Mouse (Mus musculus): Measurements from ENCODE around the gene Acot1.
"Not testable (repeated sequence)": the region's sequence is repeated elsewhere in the genome, so short reads cannot be mapped to it uniquely, and the experiment has no call there.

Acot1 gene

DNA sequence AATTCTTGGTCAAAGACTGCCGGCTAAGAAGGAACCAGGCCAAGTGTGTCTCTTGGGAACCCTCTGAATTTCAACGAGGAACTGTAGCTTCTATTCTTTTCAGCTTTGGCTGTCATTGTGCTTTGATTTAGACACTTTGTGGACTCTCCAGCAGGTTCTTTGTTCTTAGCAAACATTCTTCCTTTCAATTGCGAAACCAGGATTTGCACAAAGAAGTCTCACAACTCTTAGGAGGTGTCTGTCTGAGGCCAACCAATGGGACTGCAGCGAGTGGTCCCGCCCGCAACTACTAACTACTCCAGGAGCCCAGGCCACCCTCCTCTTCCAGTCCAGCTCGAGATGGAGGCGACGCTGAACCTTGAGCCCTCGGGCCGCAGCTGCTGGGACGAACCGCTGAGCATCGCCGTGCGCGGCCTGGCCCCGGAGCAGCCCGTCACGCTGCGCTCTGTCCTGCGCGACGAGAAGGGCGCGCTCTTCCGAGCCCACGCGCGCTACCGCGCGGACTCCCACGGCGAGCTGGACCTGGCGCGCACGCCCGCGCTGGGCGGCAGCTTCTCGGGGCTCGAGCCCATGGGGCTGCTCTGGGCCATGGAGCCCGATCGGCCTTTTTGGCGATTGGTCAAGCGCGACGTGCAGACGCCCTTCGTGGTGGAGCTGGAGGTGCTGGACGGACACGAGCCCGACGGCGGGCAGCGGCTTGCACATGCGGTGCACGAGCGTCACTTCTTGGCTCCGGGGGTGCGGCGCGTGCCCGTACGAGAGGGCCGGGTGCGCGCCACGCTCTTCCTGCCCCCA lies at the start of gene Acot1:
Acot1 (plus strand) TSS at position 320 of the 795 bp plus-strand sequence.
- DNase-seq (ENCODE audit: extremely low spot score) = peak; percentile 72

DNA sequence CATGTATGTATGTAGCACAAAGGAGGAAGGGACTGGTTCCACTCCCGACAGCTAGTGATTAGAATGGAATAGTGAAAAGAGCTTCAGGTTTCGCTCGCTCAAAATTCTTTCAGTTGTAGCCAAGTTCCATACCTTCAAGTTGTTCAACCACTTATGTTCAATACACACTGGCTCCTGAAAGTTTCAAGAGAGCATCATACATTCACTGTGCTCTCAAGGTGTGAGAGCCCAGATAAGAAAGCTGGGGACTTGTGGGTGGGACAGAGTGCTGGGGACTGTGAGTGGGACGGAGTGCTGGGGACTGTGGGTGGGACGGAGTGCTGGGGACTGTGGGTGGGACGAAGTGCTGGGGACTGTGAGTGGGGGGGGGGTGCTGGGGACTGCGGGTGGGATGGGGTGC lies 44.1 kb upstream of the Acot1 start:
- no peak for DNase-seq (ENCODE audit: extremely low spot score)

DNA sequence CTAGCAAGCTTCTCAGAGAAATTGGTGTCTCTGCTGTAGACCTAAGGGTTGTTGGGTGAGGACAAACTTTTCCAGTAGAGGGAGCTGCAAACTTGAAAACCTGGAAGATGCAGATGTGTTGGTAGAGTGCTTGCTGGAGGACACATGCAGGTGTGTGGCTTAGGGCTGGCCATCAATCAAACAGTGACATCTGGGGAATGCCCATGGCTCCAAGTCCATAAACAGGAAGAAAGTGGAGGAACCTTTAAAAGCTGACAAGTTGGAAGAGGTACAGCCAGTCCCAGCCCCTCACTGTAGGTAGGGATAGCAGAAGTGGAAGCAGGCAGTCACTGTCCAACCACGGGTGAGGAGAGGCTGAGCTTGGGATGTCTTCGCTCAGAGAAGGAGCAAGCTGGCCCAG lies 37.2 kb upstream of the Acot1 start:
- peak; percentile 52 for DNase-seq (ENCODE audit: extremely low spot score)

DNA sequence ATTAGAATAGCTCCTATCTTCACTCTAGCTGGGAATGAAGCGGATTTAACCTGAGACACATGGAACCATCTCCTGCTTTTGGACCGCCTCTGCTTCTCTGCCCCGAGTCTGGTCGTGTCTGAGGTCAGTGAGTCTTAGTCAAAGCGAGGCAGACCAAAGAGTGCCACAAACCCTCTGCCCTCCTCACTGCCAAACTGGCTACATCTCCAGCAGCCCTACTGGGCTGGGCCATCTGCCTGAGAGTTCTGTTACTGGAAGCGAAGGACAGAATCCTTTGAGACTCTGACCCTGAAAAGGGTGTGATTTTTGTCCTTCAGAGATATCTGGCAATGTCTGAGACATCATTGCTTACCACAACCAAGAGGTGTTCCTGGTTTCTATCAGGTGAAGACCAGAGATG lies 30.4 kb upstream of the Acot1 start:
- no peak for DNase-seq (ENCODE audit: extremely low spot score)

DNA sequence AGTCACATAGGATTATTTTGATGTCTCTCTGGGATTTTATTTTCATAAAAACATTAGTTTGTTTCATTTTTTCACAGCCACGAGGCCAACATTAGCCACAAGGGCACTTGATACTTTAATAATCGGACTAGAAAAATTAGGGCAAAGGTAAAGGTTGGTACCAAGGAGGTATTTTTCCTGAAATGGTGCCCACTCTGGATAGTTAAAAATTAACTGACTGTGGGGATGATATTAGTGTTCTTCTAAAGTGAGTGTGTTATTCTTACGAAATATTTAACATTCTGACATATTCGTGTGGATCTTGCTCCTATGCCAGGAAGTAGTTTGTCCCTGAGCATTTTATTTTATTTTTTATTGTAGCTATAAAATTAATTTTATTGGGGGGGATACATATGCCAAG lies 27.7 kb upstream of the Acot1 start:
- DNase-seq (ENCODE audit: extremely low spot score) = no peak

DNA sequence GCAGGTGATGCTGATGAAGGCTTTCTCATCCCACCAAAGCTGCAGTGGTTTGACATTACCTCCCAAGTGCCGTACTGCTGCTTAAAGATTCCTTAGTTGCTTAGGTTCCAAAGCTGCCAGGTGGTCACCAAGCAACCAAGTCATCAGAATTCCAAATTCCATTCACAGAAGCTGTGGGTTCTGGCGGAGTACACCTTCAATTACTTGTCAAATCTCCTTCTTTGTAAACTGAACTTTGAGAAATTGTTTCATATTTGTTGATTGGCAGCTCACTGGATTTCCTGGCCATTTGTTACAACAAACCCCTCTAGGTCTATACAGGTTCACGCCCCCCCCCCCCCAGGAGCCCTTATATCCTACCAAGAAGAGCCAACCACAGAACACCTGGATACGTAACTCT lies 24.5 kb upstream of the Acot1 start, which contains the start of gene Heatr4:
Heatr4 (minus strand) TSS at position 101 of the 400 bp plus-strand sequence.
- no peak for DNase-seq (ENCODE audit: extremely low spot score)

DNA sequence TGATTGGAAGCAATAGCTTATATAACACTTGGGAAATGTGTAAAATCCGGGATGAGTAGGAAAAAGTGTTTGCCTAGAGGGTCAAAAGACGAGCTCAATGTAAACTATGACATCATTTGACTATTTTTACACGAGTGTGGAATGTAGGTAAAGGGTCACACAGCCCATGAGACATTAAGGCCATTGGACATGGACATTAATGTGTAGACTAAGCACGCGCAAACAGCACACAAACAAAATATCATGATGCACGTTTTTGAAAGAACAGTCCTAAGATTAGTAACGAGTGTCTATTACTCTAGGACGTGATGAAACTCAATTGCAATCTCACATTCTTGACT lies 22.1 kb upstream of the Acot1 start:
- DNase-seq (ENCODE audit: extremely low spot score) = no peak

DNA sequence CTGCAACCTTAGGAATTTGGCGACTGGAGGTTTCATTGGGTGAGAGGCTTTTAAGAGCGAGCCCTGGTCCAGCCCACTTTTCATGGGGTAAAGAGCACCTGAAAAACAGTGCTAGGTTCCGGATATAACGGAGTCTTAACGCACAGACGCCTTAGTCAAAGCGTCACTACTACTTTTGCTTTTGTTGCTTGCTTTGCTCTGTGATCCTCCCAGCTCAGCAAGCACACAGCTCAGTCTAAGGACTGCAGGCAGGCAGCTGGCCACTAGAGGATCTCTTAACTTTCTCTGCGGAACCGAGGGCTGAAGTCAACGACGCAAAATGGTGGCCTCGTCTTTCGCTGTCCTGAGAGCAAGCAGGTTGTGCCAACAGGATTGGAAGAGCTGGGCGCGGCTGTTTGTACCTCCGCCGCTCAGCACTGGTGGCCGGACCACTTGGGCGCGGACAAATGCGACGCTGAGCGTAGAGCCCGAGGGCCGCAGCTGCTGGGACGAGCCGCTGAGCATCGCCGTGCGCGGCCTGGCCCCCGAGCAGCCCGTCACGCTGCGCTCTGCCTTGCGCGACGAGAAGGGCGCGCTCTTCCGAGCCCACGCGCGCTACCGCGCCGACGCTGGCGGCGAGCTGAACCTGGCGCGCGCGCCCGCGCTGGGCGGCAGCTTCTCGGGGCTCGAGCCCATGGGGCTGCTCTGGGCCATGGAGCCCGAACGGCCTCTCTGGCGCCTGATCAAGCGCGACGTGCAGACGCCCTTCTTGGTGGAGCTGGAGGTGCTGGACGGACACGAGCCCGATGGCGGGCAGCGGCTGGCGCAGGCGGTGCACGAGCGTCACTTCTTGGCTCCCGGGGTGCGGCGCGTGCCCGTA lies 21.5 kb upstream of the Acot1 start, which contains the start of gene Acot2:
Acot2 (plus strand) TSS at position 279 of the 859 bp plus-strand sequence.
- peak; percentile 83 for DNase-seq (ENCODE audit: extremely low spot score)

DNA sequence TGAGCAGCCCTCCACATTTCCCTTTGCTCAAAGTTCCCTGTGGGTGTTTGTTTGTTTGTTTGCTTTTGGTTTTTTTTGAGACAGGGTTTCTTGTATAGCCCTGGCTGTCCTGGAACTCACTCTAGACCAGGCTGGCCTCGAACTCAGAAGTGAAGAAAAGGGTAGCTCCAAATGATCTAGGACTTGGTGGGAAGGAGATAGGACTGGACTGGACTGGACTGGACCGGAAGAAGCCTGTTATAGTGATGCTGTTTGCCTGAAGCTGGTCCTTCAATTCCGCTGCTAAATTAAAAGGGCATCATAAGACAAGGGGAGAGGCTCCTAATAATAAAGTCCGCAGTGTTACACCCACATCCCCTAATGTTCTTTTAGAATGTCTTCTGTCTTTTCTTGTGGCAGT lies 20.8 kb upstream of the Acot1 start:
- no peak for DNase-seq (ENCODE audit: extremely low spot score)

DNA sequence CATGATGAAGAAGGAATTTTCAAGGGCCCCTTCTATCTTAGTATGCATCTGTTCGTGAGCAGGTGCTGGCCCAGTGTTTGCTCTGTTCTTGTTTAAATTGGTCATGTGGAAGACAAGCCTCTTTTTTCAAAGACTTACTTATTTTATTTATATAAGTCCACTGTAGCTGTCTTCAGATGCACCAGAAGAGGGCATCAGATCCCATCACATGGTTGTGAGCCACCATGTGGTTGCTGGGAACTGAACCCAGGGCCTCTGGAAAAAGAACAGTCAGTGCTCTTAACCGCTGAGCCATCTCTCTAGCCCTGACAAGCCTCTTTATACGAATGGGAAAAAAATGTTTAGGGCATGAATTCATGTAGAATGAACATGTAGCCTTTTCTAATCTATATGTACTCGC lies 19.9 kb upstream of the Acot1 start:
- no peak for DNase-seq (ENCODE audit: extremely low spot score)

- no peak for DNase-seq (ENCODE audit: extremely low spot score)
Observed at GRCm38 (mm10) chr12:83997221-83997620, 12.1 kb upstream of the Acot1 start.

- no peak for DNase-seq (ENCODE audit: extremely low spot score)
Observed at GRCm38 (mm10) chr12:83998341-83999107, 10.8 kb upstream of the Acot1 start.

DNA sequence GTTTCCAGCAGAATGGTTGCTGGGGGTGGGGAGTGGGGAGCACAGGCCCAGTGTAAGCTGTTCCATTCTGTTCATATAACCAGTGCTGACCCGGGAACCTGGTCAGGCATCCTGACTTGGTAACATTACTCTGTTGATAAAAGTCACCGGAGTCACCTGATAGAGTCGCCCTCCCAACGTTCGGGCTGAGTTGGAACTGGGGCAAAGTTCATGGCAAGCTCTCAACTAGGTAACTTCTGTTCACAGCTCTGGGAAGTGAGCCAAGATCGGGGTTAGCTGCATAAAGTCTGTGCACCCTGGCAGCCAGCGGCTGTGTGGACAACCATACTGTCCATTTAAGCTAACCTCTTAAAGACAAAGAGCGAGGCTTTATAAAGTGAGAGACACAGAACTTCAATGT lies 10.1 kb upstream of the Acot1 start:
- not testable (repeated sequence) for DNase-seq (ENCODE audit: extremely low spot score)

DNA sequence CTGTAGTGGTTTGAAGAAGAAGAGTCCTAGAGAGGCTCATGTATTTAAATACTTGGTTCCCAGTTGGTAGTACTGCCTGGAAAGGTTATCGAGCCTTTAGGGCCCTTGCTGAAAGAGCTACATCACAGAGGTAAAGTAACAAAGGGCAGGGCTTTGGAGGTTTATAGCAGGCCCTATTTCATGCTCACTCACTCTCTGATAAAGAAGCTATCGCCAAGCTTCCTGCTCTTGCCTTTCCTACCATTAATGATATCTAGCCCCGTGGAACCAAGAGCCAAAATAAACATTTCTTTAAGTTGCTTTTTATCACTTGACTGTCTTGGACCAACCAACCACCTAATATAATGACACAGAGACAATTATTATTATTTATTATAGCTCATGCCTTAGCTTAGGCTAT lies 8.9 kb upstream of the Acot1 start:
- no peak for DNase-seq (ENCODE audit: extremely low spot score)

GRCm38 (mm10) chr12:84003866-84004265 lies 5.4 kb upstream of the Acot1 start:
- DNase-seq (ENCODE audit: extremely low spot score) = no peak

DNA sequence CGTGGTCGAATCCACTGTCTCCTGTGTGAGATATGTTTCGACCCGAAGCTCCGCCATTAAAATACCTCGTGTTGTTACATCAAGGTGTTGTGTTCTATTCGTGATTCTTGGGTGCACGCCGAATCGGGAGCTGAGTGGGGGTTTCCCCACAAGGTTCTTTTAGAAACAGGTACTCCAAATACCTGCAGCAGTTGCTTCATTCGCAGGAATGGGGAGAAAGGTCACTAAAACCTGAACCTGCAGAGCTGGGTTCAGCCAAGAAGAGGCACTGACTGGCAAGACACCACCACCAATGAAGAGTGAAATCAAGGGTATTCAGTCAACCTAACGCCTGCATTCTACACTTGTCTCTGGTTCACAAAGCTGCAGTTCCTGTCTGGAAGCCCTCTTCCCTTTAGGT lies 1.0 kb upstream of the Acot1 start:
- no peak for DNase-seq (ENCODE audit: extremely low spot score)

DNA sequence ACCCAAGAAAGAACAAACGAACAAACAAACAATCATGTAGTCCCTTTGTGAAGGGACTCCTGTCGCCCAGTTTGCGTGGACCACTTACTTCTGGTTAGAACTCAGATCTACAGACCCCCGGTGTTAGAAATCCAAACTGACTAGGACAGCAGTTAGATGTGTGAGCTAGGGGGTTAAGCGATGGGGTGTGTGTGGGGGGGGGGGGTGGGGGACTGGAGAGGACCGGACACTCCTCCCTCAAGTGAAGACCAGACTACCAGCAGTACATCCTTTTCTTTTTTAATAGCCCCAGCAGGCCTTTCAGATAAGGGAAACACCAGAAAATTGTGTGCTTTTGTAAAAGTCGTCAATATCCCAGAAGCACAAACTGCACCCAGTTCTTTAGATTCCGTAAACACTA lies 561 bp upstream of the Acot1 start:
- DNase-seq (ENCODE audit: extremely low spot score) = no peak

GRCm38 (mm10) chr12:84010201-84010600 lies 911 bp downstream of the Acot1 start:
- DNase-seq (ENCODE audit: extremely low spot score) = no peak

GRCm38 (mm10) chr12:84011251-84012040 lies 2.2 kb downstream of the Acot1 start:
- peak; percentile 43 for DNase-seq (ENCODE audit: extremely low spot score)

DNA sequence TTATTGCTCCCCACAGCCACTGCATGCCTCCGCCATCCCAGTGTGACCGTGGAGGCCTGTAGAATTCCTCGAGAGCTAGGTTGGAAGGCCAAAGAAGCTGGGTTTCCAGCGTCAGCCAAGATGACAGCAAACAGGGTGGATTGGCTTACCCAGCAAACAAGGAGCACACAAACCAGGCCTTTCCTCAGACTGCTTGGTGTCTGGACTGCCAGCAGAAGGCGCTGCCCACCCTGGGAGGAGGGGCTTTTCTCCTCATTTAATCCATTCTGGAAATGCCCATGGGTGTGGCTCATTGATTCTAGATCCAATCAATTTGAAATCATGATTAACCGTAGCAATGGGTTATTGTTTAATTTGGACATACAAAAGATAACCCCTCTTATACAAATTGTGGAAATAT lies 3.8 kb downstream of the Acot1 start:
- DNase-seq (ENCODE audit: extremely low spot score) = no peak

GRCm38 (mm10) chr12:84013701-84014100 lies 4.4 kb downstream of the Acot1 start:
- DNase-seq (ENCODE audit: extremely low spot score) = no peak

Measured in embryo, embryonic 9.5 days (tissue).